Mouse (Mus musculus) G1E (cell line): Measurements from ENCODE around the gene Xpc. TPM values are rescaled to one million over a fixed set of nuclear protein-coding genes. Genes with fewer than 3 reads are reported as not detected.

Experiments used
- ATAC-seq: 2 replicates; pipeline ENCODE4 v1.8.0; 2016; ENCODE audit warnings: mild to moderate bottlenecking; ENCODE audit not compliant: insufficient number of reproducible peaks, poor library complexity, low FRiP score, severe bottlenecking; ENCODE audit errors: extremely low read depth
- DNase-seq: peaks from one replicate; pipeline ENCODE4 v3.0.0; 2012; ENCODE audit warnings: low spot score
- H3K27me3 ChIP-seq: 2 replicates; pipeline ENCODE4 v1.6.1; 2012; ENCODE audit warnings: mild to moderate bottlenecking, low read length, inconsistent platforms; ENCODE audit not compliant: insufficient read depth
- H3K36me3 ChIP-seq: replicated peaks from 2 replicates; pipeline ENCODE3; 2012; ENCODE audit warnings: mild to moderate bottlenecking, inconsistent platforms
- H3K4me1 ChIP-seq: 2 replicates; pipeline ENCODE4 v1.6.1; 2012; ENCODE audit warnings: low read depth, low read length, inconsistent platforms, mixed read lengths; ENCODE audit not compliant: insufficient read depth
- H3K4me3 ChIP-seq: 2 replicates; pipeline ENCODE4 v1.5.1; 2012; ENCODE audit warnings: low read depth, mild to moderate bottlenecking, inconsistent platforms, low read length, moderate library complexity, mixed read lengths
- H3K9me3 ChIP-seq: replicated peaks from 2 replicates; pipeline ENCODE4 v1.6.1; 2012; ENCODE audit warnings: inconsistent platforms
- CTCF ChIP-seq: IDR thresholded peaks from 2 replicates; pipeline ENCODE4 v1.5.1; 2012; ENCODE audit warnings: low read depth, low read length, inconsistent platforms, mixed read lengths
- GATA1 ChIP-seq: IDR thresholded peaks from 2 replicates; pipeline ENCODE4 v1.6.1; 2012; ENCODE audit warnings: borderline replicate concordance, low read length, inconsistent platforms, mixed read lengths
- GATA2 ChIP-seq: IDR thresholded peaks from 2 replicates; pipeline ENCODE4 v1.6.1; 2012; ENCODE audit warnings: low read depth, low read length, inconsistent platforms, borderline replicate concordance
- POLR2AphosphoS5 ChIP-seq: IDR thresholded peaks from 2 replicates; pipeline ENCODE4 v1.6.1; 2012; ENCODE audit warnings: low read depth, low read length, inconsistent platforms; ENCODE audit not compliant: insufficient replicate concordance
- TAL1 ChIP-seq: conservative IDR thresholded peaks from 2 replicates; pipeline ENCODE4 v1.6.1; 2012; ENCODE audit warnings: low read depth, low read length, inconsistent platforms, mixed read lengths
- polyA plus RNA-seq: library from polyadenylated mRNA; stranded (reverse); fragments of >175 nt; gene quantifications from 2 replicates; pipeline ENCODE4 v1.2.3, GENCODE M21; 2012
- total RNA-seq, 2 experiments: library from RNA; stranded (forward) in 1 of 2; stranded (reverse) in 1 of 2; fragments of 200-1000 nt in 1 of 2; fragments of >200 nt in 1 of 2; fragmentation: Nextera tagmentation in 1 of 2; gene quantifications; 2 replicates each; pipeline ENCODE4 v1.2.3; 2014 to 2017

Gene Xpc
- total and polyA plus RNA-seq, 3 experiments, result 5.8 to 16.6 (median 7.9) TPM

GRCm38 (mm10) chr6:91528265-91528664 lies 12.6 kb upstream of the Xpc start:
- TF ChIP-seq TAL1, result no peak
- TF ChIP-seq GATA2, result no peak
- TF ChIP-seq POLR2AphosphoS5, result no peak
- TF ChIP-seq GATA1, result no peak
- no peak for TF ChIP-seq CTCF
- no peak for ATAC-seq
- Histone ChIP-seq H3K4me3 (no peak overlapping the region), H3K9me3 (no peaks in the 10 kb centered on the region), H3K27me3 (peaks cover 7% of the 10 kb centered on the region), H3K4me1 (no peaks in the 10 kb centered on the region), H3K36me3 (peaks cover 51% of the 10 kb centered on the region)
- DNase-seq, result no peak

DNA sequence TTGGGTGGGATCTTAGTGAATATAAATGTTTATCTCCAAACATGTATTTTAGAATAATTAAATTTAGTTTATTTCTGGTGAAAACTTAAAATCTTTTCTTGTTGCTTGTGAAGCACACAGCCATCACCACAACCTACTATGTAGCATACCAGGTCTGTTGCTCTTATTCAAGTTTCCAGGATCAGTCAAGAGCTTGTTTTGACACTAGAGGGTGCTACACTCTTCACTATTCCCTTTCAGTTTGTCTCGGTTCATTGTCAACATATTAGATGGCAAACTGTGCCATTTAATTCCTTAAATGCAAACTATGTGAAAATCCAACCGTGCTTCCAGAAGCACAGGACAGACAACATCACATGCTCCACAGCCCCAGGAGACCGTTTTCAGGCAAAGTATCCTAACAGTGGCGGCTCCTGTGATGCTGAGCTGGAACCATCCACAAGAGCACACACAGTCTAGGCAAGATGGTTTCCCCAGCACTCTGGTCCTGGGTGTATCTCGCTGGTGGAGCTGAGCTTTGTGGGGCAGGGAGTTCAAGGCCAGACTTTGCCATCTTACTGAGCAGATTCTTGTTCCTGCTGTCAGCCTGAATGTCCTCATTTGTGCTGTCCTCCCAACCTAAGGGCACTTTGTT lies 11.7 kb upstream of the Xpc start:
- TF ChIP-seq POLR2AphosphoS5 (no peak), GATA1 (no peak), CTCF (no peak; the same call in 1 of the 2 replicates), GATA2 (no peak), TAL1 (no peak)

DNA sequence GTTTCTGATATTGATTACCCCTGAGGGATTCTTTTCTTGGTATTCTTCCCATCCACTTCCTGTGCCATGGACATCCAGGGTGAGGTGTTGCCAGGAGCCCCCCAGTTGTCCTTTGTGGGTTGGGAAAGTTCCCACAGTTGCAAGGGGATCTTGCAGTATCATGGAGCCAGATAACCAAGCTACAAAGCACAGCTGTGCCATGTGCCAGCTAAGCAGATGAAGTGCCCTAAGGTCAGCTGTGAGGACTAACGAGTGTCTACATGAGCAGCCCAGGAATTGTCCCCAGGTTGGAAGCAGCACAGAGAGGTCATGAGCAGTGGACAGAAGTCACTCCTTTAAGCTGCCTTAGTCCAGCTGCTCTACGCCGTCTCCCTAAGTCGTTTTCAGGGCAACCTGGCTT lies 9.9 kb upstream of the Xpc start:
- Histone ChIP-seq H3K4me1 (peaks cover 4% of the 10 kb centered on the region; the same call in 1 of the 2 replicates), H3K36me3 (peaks cover 78% of the 10 kb centered on the region), H3K4me3 (no peak overlapping the region), H3K27me3 (no peaks in the 10 kb centered on the region), H3K9me3 (no peaks in the 10 kb centered on the region)
- TF ChIP-seq GATA1 (no peak), POLR2AphosphoS5 (no peak), TAL1 (no peak), GATA2 (no peak), CTCF (no peak)
- no peak for ATAC-seq
- no peak for DNase-seq

More for the DNA sequence above, 11.7 kb upstream of the Xpc start:
- peaks cover 60% of the 10 kb centered on the region for H3K36me3 ChIP-seq
- DNase-seq (peak; percentile 17), ATAC-seq (peak; percentile 22; the same call in 1 of the 2 replicates)
- no peaks in the 10 kb centered on the region for H3K9me3 ChIP-seq
- H3K4me1 ChIP-seq, result no peaks in the 10 kb centered on the region
- H3K4me3 ChIP-seq, result no peak overlapping the region
- H3K27me3 ChIP-seq, result peaks cover under 1% of the 10 kb centered on the region

GRCm38 (mm10) chr6:91522816-91523215 lies 7.1 kb upstream of the Xpc start:
- peaks cover 94% of the 10 kb centered on the region for H3K36me3 ChIP-seq
- H3K4me1 ChIP-seq, result peaks cover 14% of the 10 kb centered on the region
- no peak overlapping the region for H3K4me3 ChIP-seq
- DNase-seq, result no peak
- H3K9me3 ChIP-seq, result no peaks in the 10 kb centered on the region
- no peak for ATAC-seq
- H3K27me3 ChIP-seq, result no peaks in the 10 kb centered on the region
- TF ChIP-seq GATA1 (no peak), CTCF (no peak), TAL1 (no peak), GATA2 (no peak), POLR2AphosphoS5 (no peak)

- Histone ChIP-seq H3K27me3 (no peaks in the 10 kb centered on the region), H3K4me1 (peaks cover 44% of the 10 kb centered on the region), H3K36me3 (peaks cover 71% of the 10 kb centered on the region), H3K9me3 (no peaks in the 10 kb centered on the region), H3K4me3 (no peak overlapping the region)
- ATAC-seq (no peak), DNase-seq (no peak)
- TF ChIP-seq POLR2AphosphoS5, result no peak
- no peak for TF ChIP-seq GATA2
- no peak for TF ChIP-seq CTCF
- TF ChIP-seq TAL1, result no peak
- no peak for TF ChIP-seq GATA1
These were observed 2.8 kb upstream of the Xpc start for GRCm38 (mm10) chr6:91518454-91519020.

- DNase-seq, result no peak
- H3K9me3 ChIP-seq, result no peaks in the 10 kb centered on the region
- H3K36me3 ChIP-seq, result peaks cover 62% of the 10 kb centered on the region
- H3K4me1 ChIP-seq, result peaks cover 41% of the 10 kb centered on the region
- H3K27me3 ChIP-seq, result no peaks in the 10 kb centered on the region
- ATAC-seq, result no peak
- no peak for TF ChIP-seq GATA1
- TF ChIP-seq CTCF, result no peak
- no peak for TF ChIP-seq TAL1
- no peak for TF ChIP-seq POLR2AphosphoS5
- no peak for TF ChIP-seq GATA2
- H3K4me3 ChIP-seq, result peak overlapping the region; percentile 94
These were observed 838 bp downstream of the Xpc start for GRCm38 (mm10) chr6:91514737-91515362.
